Mouse (Mus musculus): ENCODE data around the gene Spast. TPM values are rescaled to one million over a fixed set of nuclear protein-coding genes. Genes with fewer than 3 reads are reported as not detected.
"Not testable (repeated sequence)": the region's sequence is repeated elsewhere in the genome, so short reads cannot be mapped to it uniquely, and the experiment has no call there.

The Spast gene
- polyA plus RNA-seq, 1 experiment from 2014 or later: 11.6 TPM

DNA sequence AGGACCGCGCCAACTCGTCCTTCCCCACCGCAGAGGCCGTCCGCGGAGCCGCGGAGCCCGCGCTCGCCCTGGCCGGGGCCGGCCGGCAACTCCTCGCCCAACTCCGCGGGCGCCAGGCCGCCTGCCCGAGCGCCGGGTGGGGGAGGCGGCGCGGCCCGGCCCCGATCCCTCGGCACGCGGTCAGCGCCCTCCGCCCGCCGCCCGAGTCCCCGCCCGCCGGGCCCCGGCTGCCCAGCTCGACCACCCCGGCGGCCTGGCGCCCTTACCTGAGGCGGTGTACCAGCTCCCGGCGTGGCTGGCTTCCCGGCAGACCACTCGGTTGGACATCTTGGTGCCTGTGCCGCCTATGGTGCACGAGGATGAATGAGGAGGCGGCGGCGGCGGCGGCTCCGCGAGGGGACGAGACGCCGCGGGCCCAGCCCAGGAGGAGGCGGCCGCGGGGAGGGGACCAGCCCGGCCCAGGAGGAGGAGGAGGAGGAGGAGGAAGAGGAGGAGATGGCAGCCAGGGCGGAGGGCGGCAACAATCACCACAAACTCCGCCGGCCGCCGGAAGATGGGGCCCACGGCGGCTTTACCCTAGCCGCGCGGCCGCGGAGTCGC lies 44.3 kb upstream of the Spast start:
- H3K27ac ChIP-seq (replicated peaks): peak overlapping the region; percentile 99
- TF ChIP-seq CTCF (IDR thresholded peaks at IDR 0.05; ENCODE audit: low read depth) (peak; percentile 15; the same call in 1 of the 2 replicates), EP300 (optimal IDR thresholded peaks at IDR 0.05) (no peak)
- H3K4me3 ChIP-seq (ENCODE audit: low read depth, low read length): peak overlapping the region; percentile 80
- ATAC-seq (ENCODE audit: low FRiP score, low TSS enrichment): peak; percentile 92
- no peaks in the 10 kb centered on the region for H3K27me3 ChIP-seq (ENCODE audit: control insufficient read depth, insufficient read depth, low read length)
- peak overlapping the region; percentile 95 for H3K9ac ChIP-seq (ENCODE audit: low read length)
- H3K36me3 ChIP-seq (ENCODE audit: control insufficient read depth, insufficient read depth, low read length): no peaks in the 10 kb centered on the region
- H3K4me2 ChIP-seq (replicated peaks; ENCODE audit: low read depth): peak overlapping the region; percentile 87
- peak; percentile 89 for DNase-seq (ENCODE audit: low spot score)
- WGBS: 2% methylated on average over 36 of the region's 80 CpGs
- no peaks in the 10 kb centered on the region for H3K4me1 ChIP-seq (replicated peaks; ENCODE audit: control insufficient read depth, insufficient read depth)
- no peaks in the 10 kb centered on the region for H3K9me3 ChIP-seq (ENCODE audit: control insufficient read depth, low read length)

GRCm38 (mm10) chr17:74295026-74295970 lies 43.5 kb upstream of the Spast start, which contains the start of gene Memo1:
Gene Memo1, minus strand, starts transcription at chr17:74295521.
- ATAC-seq (ENCODE audit: low FRiP score, low TSS enrichment) (peak; percentile 91), DNase-seq (ENCODE audit: low spot score) (peak; percentile 88)
- TF ChIP-seq CTCF (IDR thresholded peaks at IDR 0.05; ENCODE audit: low read depth): no peak
- peak within 1 kb of the TSS; percentile 99 for H3K27ac ChIP-seq (replicated peaks)
- H3K4me3 ChIP-seq (ENCODE audit: low read depth, low read length): peak within 1 kb of the TSS; percentile 80
- peak within 1 kb of the TSS; percentile 95 for H3K9ac ChIP-seq (ENCODE audit: low read length)
- under 1% methylated on average over 44 of the region's 110 CpGs for WGBS
- H3K4me2 ChIP-seq (replicated peaks; ENCODE audit: low read depth): peak within 1 kb of the TSS; percentile 87
- no peaks in the 10 kb centered on the region for H3K9me3 ChIP-seq (ENCODE audit: control insufficient read depth, low read length)
- no peaks in the 10 kb centered on the region for H3K4me1 ChIP-seq (replicated peaks; ENCODE audit: control insufficient read depth, insufficient read depth)
- no peaks in the 10 kb centered on the region; the same call in 1 of the 2 replicates for H3K36me3 ChIP-seq (ENCODE audit: control insufficient read depth, insufficient read depth, low read length)
- no peaks in the 10 kb centered on the region for H3K27me3 ChIP-seq (ENCODE audit: control insufficient read depth, insufficient read depth, low read length)

GRCm38 (mm10) chr17:74296076-74296823 lies 42.5 kb upstream of the Spast start:
- ATAC-seq (ENCODE audit: low FRiP score, low TSS enrichment) (no peak), DNase-seq (ENCODE audit: low spot score) (peak; percentile 51)
- Histone ChIP-seq H3K27ac (replicated peaks) (peak overlapping the region; percentile 99), H3K36me3 (ENCODE audit: control insufficient read depth, insufficient read depth, low read length) (peaks cover under 1% of the 10 kb centered on the region; the same call in 1 of the 2 replicates), H3K9me3 (ENCODE audit: control insufficient read depth, low read length) (no peaks in the 10 kb centered on the region), H3K4me2 (replicated peaks; ENCODE audit: low read depth) (peak overlapping the region; percentile 86), H3K9ac (ENCODE audit: low read length) (peak overlapping the region; percentile 95), H3K4me1 (replicated peaks; ENCODE audit: control insufficient read depth, insufficient read depth) (no peaks in the 10 kb centered on the region), H3K27me3 (ENCODE audit: control insufficient read depth, insufficient read depth, low read length) (no peaks in the 10 kb centered on the region), H3K4me3 (ENCODE audit: low read depth, low read length) (peak overlapping the region; percentile 80)
- TF ChIP-seq EP300 (optimal IDR thresholded peaks at IDR 0.05) (no peak), CTCF (IDR thresholded peaks at IDR 0.05; ENCODE audit: low read depth) (peak; percentile 68)
- 35% methylated on average over 11 of the region's 11 CpGs for WGBS

GRCm38 (mm10) chr17:74296991-74297390 lies 41.8 kb upstream of the Spast start:
- H3K4me3 ChIP-seq (ENCODE audit: low read depth, low read length); ATAC-seq (ENCODE audit: low FRiP score, low TSS enrichment): not testable (repeated sequence)
- WGBS: 84% methylated on average over 5 of the region's 5 CpGs

DNA sequence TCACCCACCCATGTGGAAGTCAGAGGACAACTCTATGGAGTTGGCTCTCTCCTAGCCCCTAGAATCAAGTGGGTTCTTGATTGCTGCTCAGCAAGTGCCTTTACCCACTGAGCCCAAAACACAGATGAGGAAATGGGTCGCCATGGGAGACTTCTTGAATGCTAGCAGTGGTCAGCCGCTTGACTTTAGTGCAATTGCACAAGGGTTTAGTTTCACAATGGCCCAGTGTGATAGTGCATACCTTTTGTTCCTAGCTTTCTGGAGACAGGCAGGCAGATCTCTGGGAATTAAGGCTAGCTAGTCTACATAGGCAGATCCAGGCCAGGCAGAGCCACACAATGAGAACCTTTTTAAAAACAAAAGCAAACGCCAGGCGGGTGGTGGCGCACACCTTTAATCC lies 38.7 kb upstream of the Spast start:
- 89% methylated on average over 5 of the region's 5 CpGs for WGBS
- Histone ChIP-seq H3K9ac (ENCODE audit: low read length) (no peak overlapping the region), H3K27ac (replicated peaks) (no peak overlapping the region), H3K4me2 (replicated peaks; ENCODE audit: low read depth) (no peak overlapping the region), H3K9me3 (ENCODE audit: control insufficient read depth, low read length) (no peaks in the 10 kb centered on the region), H3K4me3 (ENCODE audit: low read depth, low read length) (no peak overlapping the region), H3K36me3 (ENCODE audit: control insufficient read depth, insufficient read depth, low read length) (peaks cover 4% of the 10 kb centered on the region; the same call in 1 of the 2 replicates), H3K4me1 (replicated peaks; ENCODE audit: control insufficient read depth, insufficient read depth) (no peaks in the 10 kb centered on the region), H3K27me3 (ENCODE audit: control insufficient read depth, insufficient read depth, low read length) (no peaks in the 10 kb centered on the region)
- no peak for ATAC-seq (ENCODE audit: low FRiP score, low TSS enrichment)
- no peak for TF ChIP-seq CTCF (IDR thresholded peaks at IDR 0.05; ENCODE audit: low read depth)
- no peak for TF ChIP-seq EP300 (optimal IDR thresholded peaks at IDR 0.05)
- DNase-seq (ENCODE audit: low spot score): no peak

More at GRCm38 (mm10) chr17:74296991-74297390, 41.8 kb upstream of the Spast start:
- H3K27ac ChIP-seq (replicated peaks); H3K4me2 ChIP-seq (replicated peaks; ENCODE audit: low read depth); H3K9me3 ChIP-seq (ENCODE audit: control insufficient read depth, low read length); H3K4me1 ChIP-seq (replicated peaks; ENCODE audit: control insufficient read depth, insufficient read depth); H3K36me3 ChIP-seq (ENCODE audit: control insufficient read depth, insufficient read depth, low read length); H3K9ac ChIP-seq (ENCODE audit: low read length); DNase-seq (ENCODE audit: low spot score); H3K27me3 ChIP-seq (ENCODE audit: control insufficient read depth, insufficient read depth, low read length): not testable (repeated sequence)

All from stomach, postnatal 0 days (tissue).